ENCODE assay signal across 8 mouse cellular contexts in genomic region chr2:147984547-147985260, GRCm38 (mm10).
DNase-seq lines count a peak whose midpoint lies in the region; ATAC-seq lines count a peak whose summit lies in the region.

No protein-coding gene starts in this region.

- H3K36me3 ChIP-seq in kidney, embryonic 15.5 days = no peaks in the 10 kb centered on the region
- H3K36me3 ChIP-seq in midbrain, embryonic 12.5 days = no peaks in the 10 kb centered on the region

- no peak overlapping the region for H3K4me2 ChIP-seq in kidney, embryonic 15.5 days
- H3K4me2 ChIP-seq in midbrain, embryonic 12.5 days (replicated peaks) = no peak overlapping the region

- intact Hi-C loops in heart, postnatal 14 days (cut with DNase I) = no loop called here

- peak overlapping the region; percentile 58 for H3K27ac ChIP-seq in kidney, embryonic 15.5 days
- H3K27ac ChIP-seq in midbrain, embryonic 12.5 days (replicated peaks) = peak overlapping the region; percentile 8; the same call in 1 of the 2 replicates

- H3K9me3 ChIP-seq in kidney, embryonic 15.5 days (replicated peaks) = no peaks in the 10 kb centered on the region
- H3K9me3 ChIP-seq in midbrain, embryonic 12.5 days = no peaks in the 10 kb centered on the region

- peaks cover 11% of the 10 kb centered on the region; the same call in 1 of the 2 replicates for H3K4me1 ChIP-seq in kidney, embryonic 15.5 days
- peaks cover 13% of the 10 kb centered on the region; the same call in 1 of the 2 replicates for H3K4me1 ChIP-seq in midbrain, embryonic 12.5 days

- 53% methylated on average over 12 of the region's 12 CpGs for WGBS in kidney, embryonic 15.5 days
- WGBS in midbrain, embryonic 12.5 days = 44% methylated on average over 12 of the region's 12 CpGs

- no peak overlapping the region for H3K9ac ChIP-seq in kidney, embryonic 15.5 days
- H3K9ac ChIP-seq in midbrain, embryonic 12.5 days (replicated peaks) = no peak overlapping the region

- no peaks in the 10 kb centered on the region for H3K27me3 ChIP-seq in kidney, embryonic 15.5 days
- H3K27me3 ChIP-seq in midbrain, embryonic 12.5 days = peaks cover 41% of the 10 kb centered on the region

- ATAC-seq in frontal cortex, adult (ENCODE audit: low TSS enrichment) = peak; percentile 74
- ATAC-seq in kidney, embryonic 15.5 days (replicated peaks; ENCODE audit: low FRiP score) = peak; percentile 93
- ATAC-seq in midbrain, embryonic 12.5 days (ENCODE audit: low FRiP score, low read depth) = peak; percentile 81

- no peak for DNase-seq in frontal cortex, postnatal 25 days (ENCODE audit: low spot score in 2 of 2)
- DNase-seq in cerebellum, postnatal 14 days = peak; percentile 72 to 78
- no peak for DNase-seq in thymus, postnatal 36 days
- no peak for DNase-seq in heart, postnatal 14 days
- DNase-seq in adrenal gland, postnatal 4 days (ENCODE audit: low spot score in 2 of 2) = no peak

- no peak overlapping the region for H3K4me3 ChIP-seq in kidney, embryonic 15.5 days (replicated peaks)
- H3K4me3 ChIP-seq in midbrain, embryonic 12.5 days = no peak overlapping the region

Comparison
In these comparisons a context has a peak if more than half of its experiments do, and no peak if none do; other contexts are left out.
1. DNase-seq: peak in cerebellum, postnatal 14 days (2 of 2); none in frontal cortex, postnatal 25 days (0 of 2), thymus, postnatal 36 days (0 of 2), heart, postnatal 14 days (0 of 2) and adrenal gland, postnatal 4 days (0 of 2).
2. Peak in every context shown above with its lines, with median percentiles within 50 percentile points of each other: ATAC-seq.